Mouse (Mus musculus) myocyte (in vitro differentiated cells): ENCODE data around the gene Asb5.

ENCODE experiments used
- CEBPB ChIP-seq: IDR thresholded peaks from 2 replicates; pipeline ENCODE4 v1.6.1; 2011; ENCODE audit warnings: mild to moderate bottlenecking, moderate library complexity; ENCODE audit not compliant: poor library complexity, insufficient read depth, severe bottlenecking
- E2F4 ChIP-seq: IDR thresholded peaks from one replicate; pipeline ENCODE4 v1.6.1; 2011; ENCODE audit warnings: mild to moderate bottlenecking, control low read depth, moderate library complexity; ENCODE audit not compliant: insufficient read depth
- MAX ChIP-seq: IDR thresholded peaks from one replicate; pipeline ENCODE4 v1.6.1; 2011; ENCODE audit warnings: low read depth, mild to moderate bottlenecking, control low read depth
- MYOD1 ChIP-seq, 3 experiments: IDR thresholded peaks; one replicate each; pipeline ENCODE4 v1.6.1; 2011; ENCODE audit warnings: control low read depth in 2 of 3, low read depth in 2 of 3, mild to moderate bottlenecking in 2 of 3, moderate library complexity in 1 of 3; ENCODE audit not compliant: insufficient read length in 2 of 3, control insufficient read depth in 1 of 3
- MYOG ChIP-seq, 3 experiments: IDR thresholded peaks; one replicate each; pipeline ENCODE4 v1.6.1; 2011; ENCODE audit warnings: control low read depth in 2 of 3, low read depth in 2 of 3, mild to moderate bottlenecking in 2 of 3; ENCODE audit not compliant: insufficient read length in 2 of 3, control insufficient read depth in 1 of 3, insufficient read depth in 1 of 3
- POLR2A ChIP-seq: IDR thresholded peaks from one replicate; pipeline ENCODE4 v1.6.1; 2011; ENCODE audit warnings: low read depth, mild to moderate bottlenecking, control low read depth, moderate library complexity; ENCODE audit not compliant: insufficient read length
- POLR2AphosphoS2 ChIP-seq: IDR thresholded peaks from one replicate; pipeline ENCODE4 v1.6.1; 2011; ENCODE audit warnings: low read depth, control low read depth; ENCODE audit not compliant: insufficient read length
- REST ChIP-seq: IDR thresholded peaks from one replicate; pipeline ENCODE4 v1.6.1; 2011; ENCODE audit warnings: mild to moderate bottlenecking, control low read depth, moderate library complexity; ENCODE audit not compliant: insufficient read depth, insufficient read length
- SRF ChIP-seq: IDR thresholded peaks from one replicate; pipeline ENCODE4 v1.6.1; 2011; ENCODE audit warnings: low read depth; ENCODE audit not compliant: control insufficient read depth, insufficient read length
- TCF12 ChIP-seq: IDR thresholded peaks from one replicate; pipeline ENCODE4 v1.6.1; 2011; ENCODE audit warnings: mild to moderate bottlenecking, control low read depth; ENCODE audit not compliant: poor library complexity, insufficient read depth, severe bottlenecking
- TCF3 ChIP-seq: IDR thresholded peaks from one replicate; pipeline ENCODE4 v1.6.1; 2011; ENCODE audit warnings: low read depth, control low read depth; ENCODE audit not compliant: insufficient read length
- USF1 ChIP-seq: IDR thresholded peaks from one replicate; pipeline ENCODE4 v1.6.1; 2011; ENCODE audit warnings: low read depth, mild to moderate bottlenecking, control low read depth, moderate library complexity

DNA sequence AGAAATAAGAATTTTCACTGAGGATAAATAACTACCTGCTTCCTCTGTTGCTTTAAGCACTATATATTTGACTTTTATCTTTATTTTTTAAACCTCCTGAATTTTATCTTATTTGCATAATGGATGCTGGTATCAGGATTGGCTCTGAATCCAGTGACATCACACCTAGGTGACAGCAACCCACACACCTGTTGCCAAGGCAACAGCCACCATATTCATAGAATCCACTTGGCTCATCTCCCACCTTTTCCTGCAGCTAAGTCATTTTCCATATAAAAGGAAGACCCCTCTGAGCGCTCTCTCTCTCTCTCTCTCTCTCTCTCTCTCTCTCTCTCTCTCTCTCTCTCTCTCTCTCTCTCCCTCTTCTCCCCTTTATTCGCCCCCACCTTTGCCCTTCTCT, 67.6 kb downstream of the Asb5 start:
- TF ChIP-seq POLR2A (no peak), MYOD1 (IDR thresholded peaks at IDR 0.05; ENCODE audit: control insufficient read depth in 1 of 3, insufficient read length in 2 of 3, low read depth in 2 of 3) (no peak), E2F4 (no peak), USF1 (no peak), MYOG (IDR thresholded peaks at IDR 0.05; ENCODE audit: control insufficient read depth in 1 of 3, insufficient read depth in 1 of 3, insufficient read length in 2 of 3, low read depth in 2 of 3) (no peak), REST (no peak), MAX (no peak), CEBPB (no peak), POLR2AphosphoS2 (no peak), TCF12 (no peak), SRF (no peak), TCF3 (no peak)
